ENCODE assay signal across 31 mouse cellular contexts in the genomic region with DNA sequence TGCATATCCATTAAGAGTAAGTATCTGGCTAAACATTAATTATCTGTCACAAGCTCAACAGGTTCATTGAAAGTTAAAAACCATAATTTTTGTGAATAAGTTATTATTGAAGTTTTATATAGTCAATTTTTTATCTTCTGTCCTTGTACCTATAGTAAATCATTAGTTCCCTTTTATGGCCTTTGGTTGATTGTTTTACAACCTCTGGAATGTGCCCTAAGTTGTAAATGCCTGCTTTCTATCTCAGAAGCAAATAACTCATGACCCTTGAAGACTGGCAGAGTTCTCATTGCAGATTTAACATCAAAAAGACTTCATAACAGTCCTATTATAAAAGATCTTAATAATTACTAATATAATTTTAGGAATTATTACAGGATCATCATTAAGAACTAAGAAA. TPM values are rescaled to one million over a fixed set of nuclear protein-coding genes. Genes with fewer than 3 reads are reported as not detected.
"Had no signal": no experiment of that assay in that cellular context is flagged by ENCODE, and none has a peak within 500 bp of the region (broad histone marks: within the 10 kb centered on the region; RNA-seq: fewer than 3 reads in every experiment).

No protein-coding gene starts in this region.

- ATAC-seq: forebrain, embryonic 16.5 days; hindbrain, embryonic 16.5 days had no signal

- H3K4me3 ChIP-seq: gastrocnemius, adult 2 months; heart, adult 2 months; heart, embryonic 12.5 days; hindbrain, embryonic 10.5 days; hindbrain, embryonic 12.5 days; layer of hippocampus, adult 2 months; left cerebral cortex, adult 2 months; limb, embryonic 10.5 days; limb, embryonic 12.5 days; liver, embryonic 13.5 days had no signal

- H3K36me3 ChIP-seq: heart, embryonic 12.5 days; hindbrain, embryonic 10.5 days; hindbrain, embryonic 12.5 days; limb, embryonic 10.5 days; limb, embryonic 12.5 days; liver, embryonic 13.5 days had no signal

- H3K4me2 ChIP-seq: heart, embryonic 12.5 days; hindbrain, embryonic 12.5 days; hindbrain, embryonic 14.5 days; limb, embryonic 12.5 days; liver, embryonic 11.5 days; liver, embryonic 13.5 days had no signal

- H3K4me1 ChIP-seq: heart, embryonic 12.5 days; hindbrain, embryonic 10.5 days; hindbrain, embryonic 12.5 days; limb, embryonic 10.5 days; limb, embryonic 12.5 days; liver, embryonic 13.5 days had no signal

- H3K27ac ChIP-seq: gastrocnemius, adult 2 months; heart, adult 2 months; hindbrain, embryonic 10.5 days; hindbrain, embryonic 12.5 days; hindbrain, embryonic 14.5 days; layer of hippocampus, adult 2 months; left cerebral cortex, adult 2 months; limb, embryonic 10.5 days; limb, embryonic 12.5 days; liver, embryonic 13.5 days had no signal

- H3K9me3 ChIP-seq: heart, embryonic 12.5 days; hindbrain, embryonic 10.5 days; hindbrain, embryonic 12.5 days; limb, embryonic 10.5 days; limb, embryonic 12.5 days; liver, embryonic 13.5 days had no signal

- DNase-seq: gastrocnemius, adult 2 months; gastrocnemius, postnatal 10 days; gastrocnemius, postnatal 25 days; heart, adult 2 months; heart, postnatal 10 days; heart, postnatal 4 days; kidney, adult 18-20 months; kidney, adult 8-10 months; kidney, postnatal 10 days; kidney, postnatal 25 days; kidney, postnatal 4 days; liver; liver, embryonic 13.5 days had no signal

- H3K27me3 ChIP-seq: heart, embryonic 12.5 days; hindbrain, embryonic 12.5 days; limb, embryonic 12.5 days; liver, embryonic 13.5 days had no signal

- H3K9ac ChIP-seq: heart, embryonic 12.5 days; hindbrain, embryonic 12.5 days; hindbrain, embryonic 14.5 days; limb, embryonic 12.5 days; liver, embryonic 13.5 days had no signal

RNA-seq across cellular contexts. Expression of a gene that starts 10.7 kb away (rescaled TPM):
- polyA plus RNA-seq: forebrain, embryonic 16.5 days; frontal cortex, adult 2 months; heart, adult 2 months; heart, embryonic 12.5 days; heart, embryonic 14.5 days; heart, embryonic 16.5 days; hindbrain, embryonic 10.5 days; hindbrain, embryonic 12.5 days; hindbrain, embryonic 14.5 days; hindbrain, embryonic 16.5 days; intestine, embryonic 14.5 days; kidney, embryonic 14.5 days; kidney, embryonic 16.5 days; limb, embryonic 10.5 days; limb, embryonic 12.5 days; limb, embryonic 14.5 days; liver, embryonic 11.5 days; liver, embryonic 13.5 days had no signal

RNA-seq across cellular contexts. Expression of a gene that starts 12.5 kb away (rescaled TPM):
- polyA plus RNA-seq: forebrain, embryonic 16.5 days; heart, adult 2 months; heart, embryonic 12.5 days; heart, embryonic 14.5 days; heart, embryonic 16.5 days; hindbrain, embryonic 10.5 days; hindbrain, embryonic 12.5 days; hindbrain, embryonic 14.5 days; hindbrain, embryonic 16.5 days; intestine, embryonic 14.5 days; kidney, embryonic 14.5 days; kidney, embryonic 16.5 days; limb, embryonic 10.5 days; limb, embryonic 12.5 days; limb, embryonic 14.5 days; liver, embryonic 11.5 days; liver, embryonic 13.5 days had no signal

RNA-seq across cellular contexts. Expression of a gene that starts 31.5 kb away (rescaled TPM):
- polyA plus RNA-seq: forebrain, embryonic 16.5 days; heart, adult 2 months; heart, embryonic 12.5 days; heart, embryonic 14.5 days; heart, embryonic 16.5 days; hindbrain, embryonic 10.5 days; hindbrain, embryonic 12.5 days; hindbrain, embryonic 14.5 days; hindbrain, embryonic 16.5 days; intestine, embryonic 14.5 days; kidney, embryonic 14.5 days; kidney, embryonic 16.5 days; limb, embryonic 10.5 days; limb, embryonic 12.5 days; limb, embryonic 14.5 days; liver, embryonic 11.5 days; liver, embryonic 13.5 days had no signal
